Mouse (Mus musculus) NIH3T3 (cell line): ENCODE results near the gene Chrm4.

Experiments
- DNase-seq: peaks from one replicate; pipeline ENCODE4 v3.0.0-alpha.2; 2012; ENCODE audit warnings: low read depth

The Chrm4 gene

GRCm38 (mm10) chr2:91963443-91963932, 36.4 kb downstream of the Chrm4 start:
- DNase-seq = peak; percentile 96

DNA sequence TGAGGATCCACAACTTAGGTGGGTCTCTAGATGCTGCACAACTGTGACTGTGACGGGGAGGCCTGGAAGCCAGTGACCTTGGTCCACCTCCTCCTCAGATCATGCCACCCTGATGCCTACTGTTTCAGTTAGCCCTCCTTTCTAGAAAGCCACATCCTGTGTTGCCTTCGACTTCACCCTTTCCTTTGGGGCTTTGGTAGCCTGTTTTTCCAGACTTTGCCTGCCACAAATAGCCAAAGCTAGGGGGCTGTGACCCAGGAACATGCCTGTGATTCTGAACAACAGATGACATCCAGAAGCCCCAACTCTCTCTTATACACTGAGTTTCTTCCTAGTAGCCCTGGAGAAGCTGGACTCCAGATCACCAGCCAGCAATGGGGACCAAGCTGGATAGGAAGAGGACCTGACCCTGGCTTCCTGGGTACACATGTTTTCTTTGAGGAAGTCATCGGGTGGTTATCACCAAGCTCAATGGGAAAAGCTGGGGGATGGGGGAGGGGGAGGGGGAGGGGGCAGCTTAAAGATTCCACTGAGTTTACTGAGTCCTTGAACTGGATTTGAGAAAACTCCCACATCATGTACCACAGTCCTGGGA, 37.7 kb downstream of the Chrm4 start:
- DNase-seq = no peak

DNA sequence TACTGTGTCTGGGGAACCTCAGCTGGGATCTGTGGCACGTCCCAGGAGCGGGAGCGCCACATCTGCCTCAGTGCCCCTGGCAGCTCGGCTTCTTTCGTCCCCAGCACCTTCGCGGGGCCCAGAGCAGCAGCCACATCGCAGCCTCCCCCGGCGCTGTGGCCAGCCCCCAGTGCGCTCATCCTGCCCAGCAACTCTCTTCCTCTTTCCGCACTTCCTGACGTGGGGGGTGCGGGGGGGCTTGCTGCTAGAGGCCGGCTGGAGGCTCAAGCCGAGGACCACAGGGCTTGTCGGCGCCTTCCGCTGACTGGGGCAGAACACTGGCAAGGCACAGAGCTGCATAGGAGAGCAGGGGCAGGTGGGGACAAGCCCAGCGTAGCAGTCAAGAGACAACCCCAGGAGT, 38.4 kb downstream of the Chrm4 start:
- no peak for DNase-seq

DNA sequence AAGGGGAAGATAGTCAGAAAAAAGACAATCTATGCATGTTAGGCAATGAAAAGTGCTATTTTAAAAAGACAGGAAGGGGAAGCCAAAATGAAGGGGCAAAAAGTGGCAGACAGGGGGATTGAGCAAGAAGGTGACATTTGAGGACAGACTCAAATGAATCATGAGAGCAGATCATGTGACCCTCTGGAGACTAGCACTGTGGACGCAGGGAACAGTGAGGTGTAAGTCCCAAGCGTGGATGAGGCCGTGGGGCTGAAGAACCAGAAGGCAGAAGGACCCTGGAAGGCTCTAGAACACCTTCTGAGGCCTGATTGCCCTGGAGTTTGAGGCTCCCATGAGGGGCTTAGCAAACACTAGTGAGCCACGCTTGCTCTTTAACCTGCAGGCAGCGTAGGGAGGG, 39.3 kb downstream of the Chrm4 start:
- no peak for DNase-seq

DNA sequence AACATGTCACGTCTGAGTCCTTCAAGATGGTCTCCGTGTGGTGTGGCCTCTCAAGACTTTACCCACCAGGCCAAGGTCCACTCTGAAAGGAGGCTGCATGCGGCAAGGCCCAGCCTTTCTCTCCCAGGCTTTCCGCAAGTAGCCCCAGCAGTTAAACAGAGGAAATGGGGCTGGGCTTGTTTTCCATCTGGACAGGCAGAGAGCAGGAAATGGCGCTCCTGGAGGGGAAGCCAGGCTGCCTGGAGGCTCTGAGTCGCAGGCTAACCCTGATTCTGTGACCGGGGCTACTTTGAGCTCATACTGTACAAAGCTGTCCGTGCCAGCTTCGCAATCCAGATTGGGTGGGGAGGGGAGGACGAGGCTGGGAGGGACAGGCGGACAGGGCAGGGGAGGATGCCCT, 40.9 kb downstream of the Chrm4 start:
- DNase-seq = peak; percentile 35

DNA sequence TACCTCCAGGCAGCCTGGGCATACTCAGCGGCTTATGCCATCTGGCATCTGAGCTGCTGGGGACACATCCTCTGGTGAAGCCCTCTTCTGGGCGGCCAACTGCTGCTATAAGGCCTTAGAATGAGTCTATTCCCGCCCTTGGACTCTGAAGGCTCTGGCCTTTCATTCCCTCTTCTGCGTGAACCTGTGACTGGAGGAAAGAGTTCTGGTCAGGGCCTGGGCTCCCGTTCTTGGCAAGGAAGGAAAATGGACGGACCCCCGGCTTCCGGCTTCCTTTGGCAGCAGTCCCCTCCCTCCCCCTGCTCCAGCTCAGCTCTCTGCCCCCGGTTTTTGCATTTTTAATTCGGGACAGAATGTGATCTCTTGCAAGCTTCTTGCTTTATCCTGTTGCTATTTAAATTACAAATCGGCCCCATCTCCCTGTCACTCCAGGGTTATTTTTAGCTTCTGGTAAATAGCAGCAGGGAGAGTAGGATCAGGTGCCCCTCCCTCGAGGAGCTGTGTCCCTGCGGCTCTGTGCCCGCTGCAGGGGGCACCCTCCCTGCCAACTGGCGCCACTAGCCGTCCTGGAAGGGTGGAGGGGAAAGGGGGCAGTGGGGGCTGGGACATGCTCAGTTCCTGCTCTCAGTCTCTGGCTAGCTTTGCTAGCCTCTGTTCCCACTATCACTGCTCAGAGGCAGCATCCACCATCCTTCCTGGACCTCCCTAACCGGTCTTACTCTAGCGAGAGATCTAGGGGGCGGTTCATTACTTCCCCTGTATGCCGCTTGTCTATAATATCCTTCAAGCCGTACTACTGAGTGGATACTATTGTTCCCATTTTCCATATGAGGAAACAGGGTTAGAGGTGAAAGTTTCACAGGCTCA, 44.4 kb downstream of the Chrm4 start:
- no peak for DNase-seq

DNA sequence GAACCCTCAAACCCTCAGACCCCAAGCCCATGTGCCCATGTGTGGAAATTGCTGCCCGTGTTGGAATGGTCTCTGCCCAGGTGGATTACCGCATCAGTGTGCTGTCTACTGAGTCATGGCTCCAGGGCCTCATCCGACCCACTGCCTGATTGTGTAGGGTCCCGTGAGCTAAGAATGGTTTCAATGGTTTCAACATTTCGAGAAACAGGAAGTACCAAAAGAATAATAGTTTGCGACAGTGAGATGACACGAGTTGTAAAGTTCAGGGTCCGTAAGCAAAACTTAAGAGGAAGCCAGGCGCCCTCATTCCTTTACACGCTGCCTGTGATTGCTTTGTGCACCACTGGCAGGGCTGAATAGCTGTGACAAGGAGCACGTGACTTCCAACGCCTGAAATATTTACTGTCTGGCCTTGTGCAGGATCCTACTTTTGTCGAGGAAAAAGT, 45.1 kb downstream of the Chrm4 start:
- no peak for DNase-seq

DNA sequence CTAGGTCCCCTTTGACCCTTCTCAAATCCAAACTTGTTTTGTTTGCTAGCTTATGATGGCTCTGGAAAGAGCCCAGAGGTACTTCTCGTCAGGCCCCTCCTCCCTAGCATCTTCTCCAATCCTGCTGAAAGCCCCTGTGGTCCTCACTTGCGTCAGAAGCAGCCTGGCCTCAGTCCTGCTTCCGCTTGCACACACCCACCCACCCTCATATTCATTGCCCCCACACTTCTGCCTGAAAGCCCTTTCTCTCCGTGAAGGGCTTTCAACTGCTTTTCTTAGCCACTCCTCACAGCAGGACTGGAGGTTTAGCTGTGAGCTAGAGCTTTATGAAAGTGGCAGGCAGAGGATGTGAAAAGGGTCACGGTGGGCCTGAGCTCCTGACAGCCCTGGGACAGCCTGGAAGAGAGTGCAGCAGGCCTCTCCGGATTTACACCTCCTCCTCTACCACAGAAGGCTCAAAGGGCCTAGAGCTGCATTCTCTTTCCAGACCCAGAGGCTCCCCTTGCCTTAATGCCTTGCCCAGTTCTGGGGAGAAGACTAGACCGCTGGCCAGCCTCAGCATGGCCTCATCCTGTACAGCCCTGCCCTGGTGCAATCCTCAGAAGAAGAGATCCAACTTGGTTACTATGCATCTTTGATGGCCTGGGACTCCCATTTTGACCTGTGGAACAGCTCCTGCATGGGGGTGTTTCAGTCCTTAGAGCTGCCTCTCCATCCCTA, 46.5 kb downstream of the Chrm4 start:
- peak; percentile 40 for DNase-seq

GRCm38 (mm10) chr2:91975581-91976541, 48.8 kb downstream of the Chrm4 start, which contains the start of gene Dgkz:
TSS of gene Dgkz (minus strand) at chr2:91975864.
- no peak for DNase-seq

- DNase-seq = no peak
Measured at GRCm38 (mm10) chr2:91977960-91978359, 50.9 kb downstream of the Chrm4 start.
